Mouse (Mus musculus): Measurements from ENCODE around the gene Irf7.

DNA sequence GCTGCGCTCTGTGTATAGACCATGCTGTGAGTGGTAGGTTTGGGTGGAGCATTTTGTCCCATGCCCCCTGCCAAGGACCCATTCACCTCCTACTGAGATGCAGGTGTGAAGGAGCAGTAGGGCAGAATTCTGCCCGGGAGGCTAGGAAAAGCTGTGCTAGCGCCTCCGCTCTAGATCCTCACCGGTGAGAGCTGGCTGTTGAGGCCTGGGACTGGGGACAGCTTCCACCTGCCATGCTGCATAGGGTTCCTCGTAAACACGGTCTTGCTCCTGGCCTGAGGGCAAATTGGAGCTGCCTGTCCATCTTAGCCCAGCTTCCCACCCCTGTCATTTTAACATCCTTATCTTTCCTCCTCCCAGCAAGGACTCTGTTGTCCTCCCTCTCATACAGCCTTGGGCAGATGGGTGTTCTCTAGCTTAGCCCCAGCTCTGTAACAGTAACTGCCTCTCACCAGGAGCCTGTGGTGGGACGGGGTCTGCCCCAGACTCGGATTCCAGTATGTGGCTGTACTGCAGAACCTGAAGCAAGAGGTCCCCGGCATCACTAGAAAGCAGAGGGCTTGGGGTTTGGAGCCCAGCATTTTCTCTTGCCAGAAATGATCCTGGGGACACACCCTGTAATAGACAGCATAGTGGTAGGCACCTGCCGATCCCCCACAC is 2.1 kb downstream of the Irf7 start:
- TF ChIP-seq CTCF (IDR thresholded peaks at IDR 0.05; ENCODE audit: control insufficient read depth, insufficient read depth, insufficient replicate concordance, low read depth, low read length) (no peak), POLR2A (IDR thresholded peaks at IDR 0.05; ENCODE audit: control insufficient read depth, low read depth, low read length) (no peak)
